Mouse (Mus musculus): ENCODE results near the gene Ptprj. TPM values are rescaled to one million over a fixed set of nuclear protein-coding genes. Genes with fewer than 3 reads are reported as not detected.
"Not testable (repeated sequence)": the region's sequence is repeated elsewhere in the genome, so short reads cannot be mapped to it uniquely, and the experiment has no call there.

Gene Ptprj
- polyA plus RNA-seq, 1 experiment from 2014 or later: 7.9 TPM

DNA sequence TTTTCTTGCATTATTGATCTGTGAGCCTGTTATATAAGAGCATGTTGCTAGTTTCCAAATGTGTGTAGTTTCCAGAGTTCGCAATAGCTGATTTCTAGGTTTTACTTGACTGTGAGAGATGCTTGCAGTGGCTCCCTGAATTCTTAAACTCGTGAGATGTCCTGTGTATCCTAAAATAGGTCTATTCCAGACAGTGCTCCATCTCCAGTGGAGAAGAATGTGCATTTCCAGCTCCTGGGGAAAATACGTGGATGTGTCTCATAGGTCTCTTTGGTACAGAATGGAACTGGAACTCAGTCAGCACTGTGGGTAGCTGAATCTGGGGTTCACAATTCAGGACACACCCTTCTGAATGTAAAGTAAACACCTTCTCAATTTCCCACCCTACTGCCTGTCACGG is 107.7 kb downstream of the Ptprj start:
- no peaks in the 10 kb centered on the region for H3K27me3 ChIP-seq (ENCODE audit: control insufficient read depth, insufficient read depth, low read length)
- H3K4me3 ChIP-seq (replicated peaks; ENCODE audit: low read length): no peak overlapping the region
- no peak for DNase-seq (ENCODE audit: low spot score)
- 0 out of 2 replicates have a peak, but pooled peaks cover 6% of the 10 kb centered on the region for H3K4me1 ChIP-seq (replicated peaks; ENCODE audit: control insufficient read depth, insufficient read depth, low read length)
- WGBS: 81% methylated on average over 4 of the region's 4 CpGs
- no peak overlapping the region for H3K9ac ChIP-seq
- no peaks in the 10 kb centered on the region for H3K9me3 ChIP-seq (ENCODE audit: control insufficient read depth, low read length)
- no peak overlapping the region for H3K4me2 ChIP-seq (replicated peaks)
- H3K27ac ChIP-seq: no peak overlapping the region
- ATAC-seq (ENCODE audit: low FRiP score): no peak
- 0 out of 2 replicates have a peak, but pooled peaks cover 4% of the 10 kb centered on the region for H3K36me3 ChIP-seq (replicated peaks; ENCODE audit: control insufficient read depth, insufficient read depth)

GRCm38 (mm10) chr2:90470122-90470521 is 110.3 kb downstream of the Ptprj start:
- H3K36me3 ChIP-seq (replicated peaks; ENCODE audit: control insufficient read depth, insufficient read depth): 0 out of 2 replicates have a peak, but pooled peaks cover 6% of the 10 kb centered on the region
- 48% methylated on average over 6 of the region's 6 CpGs for WGBS
- ATAC-seq (ENCODE audit: low FRiP score) (no peak), DNase-seq (ENCODE audit: low spot score) (no peak)
- no peaks in the 10 kb centered on the region for H3K9me3 ChIP-seq (ENCODE audit: control insufficient read depth, low read length)
- H3K4me1 ChIP-seq (replicated peaks; ENCODE audit: control insufficient read depth, insufficient read depth, low read length): 0 out of 2 replicates have a peak, but pooled peaks cover 3% of the 10 kb centered on the region
- H3K27me3 ChIP-seq (ENCODE audit: control insufficient read depth, insufficient read depth, low read length): no peaks in the 10 kb centered on the region
- no peak overlapping the region for H3K4me3 ChIP-seq (replicated peaks; ENCODE audit: low read length)
- H3K4me2 ChIP-seq (replicated peaks): no peak overlapping the region
- H3K27ac ChIP-seq: no peak overlapping the region
- no peak overlapping the region for H3K9ac ChIP-seq

DNA sequence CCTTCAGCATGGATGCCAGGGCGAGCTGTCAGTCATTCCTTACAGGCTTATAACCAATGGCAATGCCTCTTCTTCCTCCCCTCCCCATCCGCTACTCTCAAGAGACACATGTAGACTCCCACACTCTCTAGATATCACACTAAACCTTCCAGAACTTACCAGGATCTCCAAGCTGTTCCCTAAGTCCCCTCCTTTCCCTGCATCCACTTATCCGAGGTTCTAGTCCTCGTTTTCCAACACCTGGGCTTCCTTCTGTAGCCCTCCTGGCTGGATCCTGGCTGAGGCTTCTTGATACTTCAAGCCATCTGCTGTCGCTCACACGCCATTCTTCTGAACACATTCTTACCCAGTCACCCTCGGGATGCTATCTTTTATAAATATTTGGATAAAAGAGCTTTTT is 114.0 kb downstream of the Ptprj start:
- 89% methylated on average over 7 of the region's 7 CpGs for whole genome bisulfite sequencing
- H3K4me2 ChIP-seq (replicated peaks): no peak overlapping the region
- no peak for ATAC-seq (ENCODE audit: low FRiP score)
- H3K9ac ChIP-seq: no peak overlapping the region
- no peaks in the 10 kb centered on the region for H3K27me3 ChIP-seq (ENCODE audit: control insufficient read depth, insufficient read depth, low read length)
- H3K4me3 ChIP-seq (replicated peaks; ENCODE audit: low read length): no peak overlapping the region
- peaks cover 31% of the 10 kb centered on the region for H3K36me3 ChIP-seq (replicated peaks; ENCODE audit: control insufficient read depth, insufficient read depth)
- H3K27ac ChIP-seq: no peak overlapping the region
- no peak for DNase-seq (ENCODE audit: low spot score)
- H3K9me3 ChIP-seq (ENCODE audit: control insufficient read depth, low read length): no peaks in the 10 kb centered on the region
- no peaks in the 10 kb centered on the region for H3K4me1 ChIP-seq (replicated peaks; ENCODE audit: control insufficient read depth, insufficient read depth, low read length)

DNA sequence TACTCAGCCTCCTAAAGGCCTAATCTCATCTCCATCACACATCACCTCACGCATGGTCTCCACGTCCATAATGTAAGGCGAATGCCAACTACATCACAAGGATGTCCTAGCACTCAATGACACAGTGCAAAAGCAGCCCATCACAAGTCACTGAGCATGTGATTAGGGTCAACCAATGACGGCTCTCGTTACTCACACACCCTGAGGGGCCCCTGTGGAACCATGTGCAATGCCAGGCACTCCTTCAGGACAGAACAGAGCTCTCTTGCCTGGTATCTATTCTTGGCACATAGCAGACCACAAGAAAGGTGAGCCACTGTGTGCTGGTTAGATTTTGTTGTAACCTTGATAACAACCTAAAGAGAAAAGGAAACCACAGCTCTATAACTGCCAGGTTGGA is 116.7 kb downstream of the Ptprj start:
- no peaks in the 10 kb centered on the region for H3K9me3 ChIP-seq (ENCODE audit: control insufficient read depth, low read length)
- H3K27me3 ChIP-seq (ENCODE audit: control insufficient read depth, insufficient read depth, low read length): no peaks in the 10 kb centered on the region
- H3K27ac ChIP-seq: no peak overlapping the region
- WGBS: 98% methylated on average over 5 of the region's 5 CpGs
- H3K4me1 ChIP-seq (replicated peaks; ENCODE audit: control insufficient read depth, insufficient read depth, low read length): no peaks in the 10 kb centered on the region
- ATAC-seq (ENCODE audit: low FRiP score): no peak
- H3K9ac ChIP-seq: no peak overlapping the region
- no peak overlapping the region for H3K4me2 ChIP-seq (replicated peaks)
- no peak for DNase-seq (ENCODE audit: low spot score)
- peaks cover 51% of the 10 kb centered on the region for H3K36me3 ChIP-seq (replicated peaks; ENCODE audit: control insufficient read depth, insufficient read depth)
- H3K4me3 ChIP-seq (replicated peaks; ENCODE audit: low read length): no peak overlapping the region

DNA sequence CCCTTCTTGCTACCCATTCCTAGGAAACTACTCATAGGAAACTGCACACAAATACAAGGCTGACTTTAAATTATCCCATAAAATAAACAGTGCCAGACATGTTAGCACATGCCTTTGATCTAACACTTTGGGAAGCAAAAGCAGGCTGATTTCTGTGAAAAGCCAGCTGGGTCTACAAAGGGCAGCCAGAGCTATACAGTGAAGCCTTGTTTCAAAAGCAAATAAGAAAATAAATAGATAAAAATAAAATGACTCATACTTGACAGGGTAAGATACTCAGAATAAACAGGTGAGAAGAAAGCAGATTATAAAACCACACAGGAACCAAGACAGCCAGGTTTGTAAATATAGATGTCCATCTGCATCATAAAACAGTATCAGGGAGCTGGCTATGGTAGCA is 118.2 kb downstream of the Ptprj start:
- Histone ChIP-seq H3K27ac (no peak overlapping the region), H3K9me3 (ENCODE audit: control insufficient read depth, low read length) (no peaks in the 10 kb centered on the region), H3K27me3 (ENCODE audit: control insufficient read depth, insufficient read depth, low read length) (no peaks in the 10 kb centered on the region), H3K4me1 (replicated peaks; ENCODE audit: control insufficient read depth, insufficient read depth, low read length) (no peaks in the 10 kb centered on the region), H3K4me3 (replicated peaks; ENCODE audit: low read length) (no peak overlapping the region), H3K9ac (no peak overlapping the region), H3K36me3 (replicated peaks; ENCODE audit: control insufficient read depth, insufficient read depth) (peaks cover 57% of the 10 kb centered on the region), H3K4me2 (replicated peaks) (no peak overlapping the region)
- no peak for ATAC-seq (ENCODE audit: low FRiP score)
- no peak for DNase-seq (ENCODE audit: low spot score)

DNA sequence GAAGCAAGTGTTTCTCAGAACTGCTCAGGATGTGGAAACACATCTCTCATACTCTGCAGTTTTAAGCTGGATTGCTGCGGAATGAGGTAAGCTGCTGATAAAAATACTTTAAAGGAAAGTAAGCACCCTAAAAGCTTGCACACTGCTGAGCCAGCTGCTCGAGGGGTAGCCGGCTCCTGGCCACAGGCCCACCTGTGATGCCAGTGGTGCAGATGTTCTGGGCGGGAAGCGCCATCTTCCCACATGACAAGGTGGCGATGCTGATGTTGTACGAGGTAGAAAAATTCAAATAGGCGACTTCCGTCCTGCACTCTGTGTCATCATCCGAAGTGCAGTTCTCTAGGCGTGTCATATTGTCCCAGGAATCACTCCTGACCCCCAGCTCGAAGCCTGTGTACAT is 122.5 kb downstream of the Ptprj start:
- Histone ChIP-seq H3K27me3 (ENCODE audit: control insufficient read depth, insufficient read depth, low read length) (no peaks in the 10 kb centered on the region), H3K4me2 (replicated peaks) (no peak overlapping the region), H3K36me3 (replicated peaks; ENCODE audit: control insufficient read depth, insufficient read depth) (peaks cover 77% of the 10 kb centered on the region), H3K27ac (no peak overlapping the region), H3K9me3 (ENCODE audit: control insufficient read depth, low read length) (no peaks in the 10 kb centered on the region), H3K4me1 (replicated peaks; ENCODE audit: control insufficient read depth, insufficient read depth, low read length) (no peaks in the 10 kb centered on the region), H3K4me3 (replicated peaks; ENCODE audit: low read length) (no peak overlapping the region), H3K9ac (no peak overlapping the region)
- ATAC-seq (ENCODE audit: low FRiP score) (no peak), DNase-seq (ENCODE audit: low spot score) (no peak)
- WGBS: 93% methylated on average over 12 of the region's 12 CpGs

DNA sequence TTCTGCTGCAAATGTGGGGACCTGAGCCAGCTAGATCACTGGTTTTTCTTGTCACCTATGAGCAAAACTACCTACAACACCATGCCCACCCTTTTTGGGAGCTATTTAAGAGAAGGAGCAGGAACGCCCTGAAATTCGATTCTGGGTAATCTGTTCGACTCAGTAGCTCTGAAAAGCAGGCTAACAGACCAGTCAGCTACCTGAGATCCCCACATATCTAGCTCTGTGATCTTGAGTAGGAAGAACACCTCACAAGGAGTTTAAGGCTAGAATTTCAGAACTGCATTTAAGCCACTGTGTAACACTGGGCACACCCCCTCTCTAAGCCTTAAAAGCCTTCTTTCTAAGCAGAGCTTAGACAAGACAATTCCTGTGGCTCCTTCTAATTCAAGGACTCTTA is 128.1 kb downstream of the Ptprj start:
- Histone ChIP-seq H3K36me3 (replicated peaks; ENCODE audit: control insufficient read depth, insufficient read depth) (peaks cover 54% of the 10 kb centered on the region), H3K4me2 (replicated peaks) (no peak overlapping the region), H3K27me3 (ENCODE audit: control insufficient read depth, insufficient read depth, low read length) (no peaks in the 10 kb centered on the region), H3K4me3 (replicated peaks; ENCODE audit: low read length) (no peak overlapping the region), H3K4me1 (replicated peaks; ENCODE audit: control insufficient read depth, insufficient read depth, low read length) (no peaks in the 10 kb centered on the region), H3K9ac (no peak overlapping the region), H3K9me3 (ENCODE audit: control insufficient read depth, low read length) (no peaks in the 10 kb centered on the region), H3K27ac (no peak overlapping the region)
- no peak for ATAC-seq (ENCODE audit: low FRiP score)
- DNase-seq (ENCODE audit: low spot score): no peak
- 91% methylated on average over 3 of the region's 3 CpGs for WGBS

DNA sequence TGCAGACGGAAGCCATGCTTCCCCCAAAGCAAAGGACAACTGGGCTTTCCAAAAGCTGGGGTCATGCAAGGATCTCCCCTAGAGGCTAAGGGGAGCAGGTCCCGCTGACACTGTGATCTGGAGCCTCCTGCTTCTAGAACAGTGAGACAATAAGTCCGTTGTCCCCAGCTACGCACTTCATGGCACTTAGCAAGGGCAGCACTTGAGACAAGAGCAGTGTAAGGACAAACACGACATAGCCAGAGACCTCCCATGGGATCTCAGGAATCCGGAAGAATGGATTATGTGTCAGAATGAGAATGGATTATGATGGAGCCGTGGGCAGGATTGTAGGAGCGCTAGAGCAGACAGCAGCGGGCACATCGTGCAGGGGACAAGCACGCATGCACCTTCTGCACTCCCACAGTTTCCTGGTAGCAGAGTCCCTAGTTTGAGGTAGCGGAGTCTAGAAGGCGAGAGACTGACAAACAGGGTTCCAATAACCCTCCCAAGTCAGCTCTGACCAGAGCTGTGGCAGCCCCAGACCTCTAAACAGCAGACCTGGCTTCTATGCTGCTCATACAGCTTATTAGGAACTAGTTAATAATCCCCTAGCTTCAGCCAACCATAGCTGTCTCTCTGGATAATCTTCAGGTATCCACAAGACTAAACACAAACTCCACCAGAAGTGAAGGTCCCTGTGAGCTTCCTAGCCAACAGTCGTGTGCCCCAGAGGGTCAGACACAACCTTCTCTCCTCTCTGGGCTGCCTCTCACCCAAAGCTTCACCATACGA is 131.3 kb downstream of the Ptprj start:
- 85% methylated on average over 15 of the region's 15 CpGs for WGBS
- DNase-seq (ENCODE audit: low spot score): no peak
- ATAC-seq (ENCODE audit: low FRiP score): no peak
- Histone ChIP-seq H3K4me1 (replicated peaks; ENCODE audit: control insufficient read depth, insufficient read depth, low read length) (no peaks in the 10 kb centered on the region), H3K4me2 (replicated peaks) (no peak overlapping the region), H3K9ac (no peak overlapping the region), H3K36me3 (replicated peaks; ENCODE audit: control insufficient read depth, insufficient read depth) (peaks cover 37% of the 10 kb centered on the region), H3K27me3 (ENCODE audit: control insufficient read depth, insufficient read depth, low read length) (no peaks in the 10 kb centered on the region), H3K27ac (no peak overlapping the region), H3K4me3 (replicated peaks; ENCODE audit: low read length) (no peak overlapping the region), H3K9me3 (ENCODE audit: control insufficient read depth, low read length) (no peaks in the 10 kb centered on the region)

GRCm38 (mm10) chr2:90443811-90444210 is 136.6 kb downstream of the Ptprj start:
- H3K36me3 ChIP-seq (replicated peaks; ENCODE audit: control insufficient read depth, insufficient read depth): peaks cover 23% of the 10 kb centered on the region
- ATAC-seq (ENCODE audit: low FRiP score) (no peak), DNase-seq (ENCODE audit: low spot score) (no peak)
- H3K9ac ChIP-seq: no peak overlapping the region
- H3K4me3 ChIP-seq (replicated peaks; ENCODE audit: low read length): no peak overlapping the region
- H3K27me3 ChIP-seq (ENCODE audit: control insufficient read depth, insufficient read depth, low read length): no peaks in the 10 kb centered on the region
- 86% methylated on average over 5 of the region's 5 CpGs for WGBS
- no peaks in the 10 kb centered on the region for H3K4me1 ChIP-seq (replicated peaks; ENCODE audit: control insufficient read depth, insufficient read depth, low read length)
- H3K27ac ChIP-seq: no peak overlapping the region
- no peak overlapping the region for H3K4me2 ChIP-seq (replicated peaks)
- no peaks in the 10 kb centered on the region for H3K9me3 ChIP-seq (ENCODE audit: control insufficient read depth, low read length)

- H3K4me1 ChIP-seq (replicated peaks; ENCODE audit: control insufficient read depth, insufficient read depth, low read length); H3K9ac ChIP-seq; ATAC-seq (ENCODE audit: low FRiP score); H3K4me2 ChIP-seq (replicated peaks); DNase-seq (ENCODE audit: low spot score); H3K4me3 ChIP-seq (replicated peaks; ENCODE audit: low read length); H3K27me3 ChIP-seq (ENCODE audit: control insufficient read depth, insufficient read depth, low read length); H3K9me3 ChIP-seq (ENCODE audit: control insufficient read depth, low read length); H3K27ac ChIP-seq: not testable (repeated sequence)
- 38% methylated on average over 4 of the region's 4 CpGs for WGBS
- H3K36me3 ChIP-seq (replicated peaks; ENCODE audit: control insufficient read depth, insufficient read depth): peaks cover 19% of the 10 kb centered on the region
These were observed 138.6 kb downstream of the Ptprj start for GRCm38 (mm10) chr2:90441811-90442210.

Data from hindbrain, embryonic 14.5 days (tissue).